Mouse (Mus musculus) ES-Bruce4 (cell line): ENCODE results near the gene Pdzd2.

Source experiments
- CTCF ChIP-seq: IDR thresholded peaks from one replicate; pipeline ENCODE4 v1.8.1; 2011; ENCODE audit warnings: low read depth, low read length
- EP300 ChIP-seq: IDR thresholded peaks from 2 replicates; pipeline ENCODE4 v1.6.1; 2011; ENCODE audit warnings: low read depth, low read length; ENCODE audit not compliant: insufficient read depth
- POLR2A ChIP-seq: IDR thresholded peaks from one replicate; pipeline ENCODE4 v1.8.1; 2011; ENCODE audit warnings: low read length; ENCODE audit not compliant: insufficient read depth

GRCm38 (mm10) chr15:12674026-12674425, 65.7 kb downstream of the Pdzd2 start:
- TF ChIP-seq POLR2A: no peak
- no peak for TF ChIP-seq EP300
- TF ChIP-seq CTCF: no peak
